ENCODE assay signal across 23 mouse cellular contexts in genomic region chr1:179818490-179819278, GRCm38 (mm10). TPM values are rescaled to one million over a fixed set of nuclear protein-coding genes. Genes with fewer than 3 reads are reported as not detected.
"Had no signal": no experiment of that assay in that cellular context is flagged by ENCODE, and none has a peak within 500 bp of the region (broad histone marks: within the 10 kb centered on the region; RNA-seq: fewer than 3 reads in every experiment).

No protein-coding gene starts in this region.

RNA-seq across cellular contexts. Expression of gene Gm10518, which starts 15.5 kb away (rescaled TPM):
- total RNA-seq: gastrocnemius, adult 2 months; gastrocnemius, postnatal 10 days; gastrocnemius, postnatal 25 days; gastrocnemius, postnatal 4 days; granulocyte monocyte progenitor cell, adult 5-6 weeks; heart, adult 2 months; heart, postnatal 14 days; heart, postnatal 36 days; layer of hippocampus, adult 18-20 months; layer of hippocampus, postnatal 14 days; layer of hippocampus, postnatal 36 days; left cerebral cortex, adult 8-10 months; left cerebral cortex, postnatal 10 days; left cerebral cortex, postnatal 25 days; liver, adult 2 months had no signal
- polyA plus RNA-seq: heart, adult 2 months; heart, embryonic 13.5 days; heart, embryonic 15.5 days; hindbrain, embryonic 13.5 days; intestine, embryonic 16.5 days; kidney, adult 2 months; kidney, embryonic 15.5 days; kidney, postnatal 0 days; large intestine, adult 2 months; liver, adult 2 months had no signal
